ENCODE assay signal across 31 mouse cellular contexts in the genomic region with DNA sequence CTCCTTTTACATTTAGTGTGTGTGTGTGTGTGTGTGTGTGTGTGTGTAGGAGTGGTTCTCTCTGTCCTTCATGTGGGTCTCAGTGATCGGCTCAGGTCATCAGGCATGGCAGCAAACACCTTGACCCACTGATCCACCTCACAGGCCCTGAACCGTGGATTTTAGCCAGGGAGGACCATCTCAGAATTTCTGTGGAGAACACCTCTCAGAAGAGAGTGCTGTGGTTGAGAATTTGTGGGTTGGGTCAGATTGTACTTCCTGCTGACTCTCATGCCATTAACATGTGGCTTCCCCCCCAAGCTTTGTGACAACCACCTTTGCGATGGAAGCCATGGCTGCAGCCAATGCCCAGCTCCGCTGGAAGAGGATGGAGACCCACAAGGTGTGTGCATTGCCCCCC.
"Had no signal": no experiment of that assay in that cellular context is flagged by ENCODE, and none has a peak within 500 bp of the region (broad histone marks: within the 10 kb centered on the region; RNA-seq: fewer than 3 reads in every experiment).

No protein-coding gene starts in this region.

- H3K4me2 ChIP-seq: limb, embryonic 12.5 days; limb, embryonic 13.5 days; limb, embryonic 15.5 days; liver, embryonic 11.5 days; liver, embryonic 12.5 days; liver, embryonic 13.5 days; liver, embryonic 15.5 days; lung, embryonic 14.5 days; lung, embryonic 15.5 days; midbrain, embryonic 11.5 days; midbrain, embryonic 12.5 days; midbrain, embryonic 13.5 days; midbrain, embryonic 15.5 days; neural tube, embryonic 12.5 days had no signal

- H3K9me3 ChIP-seq: limb, embryonic 10.5 days; limb, embryonic 12.5 days; limb, embryonic 13.5 days; limb, embryonic 15.5 days; liver, embryonic 12.5 days; liver, embryonic 13.5 days; liver, embryonic 15.5 days; lung, embryonic 15.5 days; megakaryocyte, embryonic 14.5 days; midbrain, embryonic 10.5 days; midbrain, embryonic 12.5 days; midbrain, embryonic 13.5 days; midbrain, embryonic 15.5 days; neural tube, embryonic 12.5 days had no signal

- H3K27ac ChIP-seq: limb, embryonic 10.5 days; limb, embryonic 12.5 days; limb, embryonic 13.5 days; limb, embryonic 15.5 days; liver, embryonic 12.5 days; liver, embryonic 13.5 days; liver, embryonic 14.5 days; liver, embryonic 15.5 days; lung, embryonic 15.5 days; midbrain, embryonic 10.5 days; midbrain, embryonic 12.5 days; midbrain, embryonic 13.5 days; midbrain, embryonic 15.5 days; neural tube, embryonic 12.5 days had no signal

- H3K4me3 ChIP-seq: limb, embryonic 10.5 days; limb, embryonic 12.5 days; limb, embryonic 13.5 days; limb, embryonic 15.5 days; liver, embryonic 12.5 days; liver, embryonic 13.5 days; liver, embryonic 15.5 days; lung, embryonic 15.5 days; megakaryocyte, embryonic 14.5 days; midbrain, embryonic 10.5 days; midbrain, embryonic 12.5 days; midbrain, embryonic 13.5 days; midbrain, embryonic 15.5 days; myocyte; neural tube, embryonic 12.5 days had no signal

- ATAC-seq: liver, embryonic 12.5 days; liver, postnatal 0 days; lung, postnatal 0 days; midbrain, embryonic 13.5 days; midbrain, embryonic 15.5 days; midbrain, embryonic 16.5 days had no signal

- H3K9ac ChIP-seq: limb, embryonic 12.5 days; limb, embryonic 13.5 days; limb, embryonic 15.5 days; liver, embryonic 12.5 days; liver, embryonic 13.5 days; liver, embryonic 14.5 days; liver, embryonic 15.5 days; liver, postnatal 0 days; lung, embryonic 14.5 days; lung, embryonic 15.5 days; midbrain, embryonic 12.5 days; midbrain, embryonic 13.5 days; midbrain, embryonic 15.5 days; neural tube, embryonic 12.5 days had no signal

- DNase-seq: left cerebral cortex, postnatal 4 days; liver; liver, embryonic 13.5 days; liver, postnatal 0 days; lung, adult 18-20 months; lung, adult 2 months; lung, embryonic 14.5 days; lung, postnatal 10 days; lung, postnatal 14 days; lung, postnatal 36 days; lung, postnatal 4 days; midbrain, embryonic 14.5 days had no signal

- H3K27me3 ChIP-seq: limb, embryonic 13.5 days; liver, embryonic 12.5 days; liver, embryonic 13.5 days; liver, embryonic 15.5 days; megakaryocyte, embryonic 14.5 days; midbrain, embryonic 12.5 days; midbrain, embryonic 13.5 days; midbrain, embryonic 15.5 days; neural tube, embryonic 12.5 days had no signal

- H3K4me1 ChIP-seq: limb, embryonic 12.5 days; limb, embryonic 13.5 days; limb, embryonic 15.5 days; lung, embryonic 15.5 days; midbrain, embryonic 10.5 days; midbrain, embryonic 12.5 days had no signal
